Mouse (Mus musculus) B cell, adult 67 days (primary cell): ENCODE measurements around the gene Tfap2a. TPM values are rescaled to one million over a fixed set of nuclear protein-coding genes. Genes with fewer than 3 reads are reported as not detected.

Experiments used
- total RNA-seq, 2 experiments: library from RNA; stranded (reverse); gene quantifications; 4 replicates each; pipeline ENCODE4 v1.2.4; 2023

Tfap2a gene
- total RNA-seq = not detected

GRCm38 (mm10) chr13:40738196-40738880 lies at the start of gene Tfap2a:
Gene Tfap2a (minus strand): TSS chr13:40738376.

Other genes with a start within 250 kb of the Tfap2a start
- not detected for gene Gcnt2, start 121.4 kb upstream of the Tfap2a start, total RNA-seq